Mouse (Mus musculus): ENCODE measurements around the gene Lrrc58.

GRCm38 (mm10) chr16:37837571-37837970 is 30.6 kb upstream of the Lrrc58 start:
- TF ChIP-seq POLR2A (IDR thresholded peaks at IDR 0.05; ENCODE audit: control insufficient read depth, low read depth, low read length) (no peak), CTCF (IDR thresholded peaks at IDR 0.05; ENCODE audit: control insufficient read depth, insufficient read depth, insufficient replicate concordance, low read depth, low read length) (no peak)
